Mouse (Mus musculus) heart, adult 9 months (tissue): Measurements from ENCODE around the gene Cutal.

ENCODE experiments used
- DNase-seq, 2 experiments: peaks; one replicate each; pipeline ENCODE4 v3.0.0; 2022; ENCODE audit warnings: low spot score in 2 of 2

Gene Cutal

DNA sequence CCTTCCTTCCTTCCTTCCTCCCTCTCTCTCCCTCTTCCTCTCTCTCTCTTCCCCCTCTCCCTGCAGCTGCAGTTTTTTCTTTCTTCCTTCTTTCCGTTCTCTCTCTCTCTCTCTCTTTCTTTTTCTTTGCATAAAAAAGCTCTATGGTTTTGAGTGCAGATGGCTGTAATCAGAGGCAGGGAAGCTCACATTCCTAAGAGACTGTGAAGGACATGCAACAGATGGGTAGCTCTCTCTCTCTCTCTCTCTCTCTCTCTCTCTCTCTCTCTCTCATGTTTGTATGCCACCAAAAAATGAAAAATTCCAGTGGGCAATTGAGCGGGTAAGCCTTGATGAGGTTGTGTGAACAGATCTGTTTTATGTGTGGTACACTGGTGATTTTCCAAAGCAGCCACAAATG, 10.0 kb downstream of the Cutal start:
- DNase-seq: no peak

DNA sequence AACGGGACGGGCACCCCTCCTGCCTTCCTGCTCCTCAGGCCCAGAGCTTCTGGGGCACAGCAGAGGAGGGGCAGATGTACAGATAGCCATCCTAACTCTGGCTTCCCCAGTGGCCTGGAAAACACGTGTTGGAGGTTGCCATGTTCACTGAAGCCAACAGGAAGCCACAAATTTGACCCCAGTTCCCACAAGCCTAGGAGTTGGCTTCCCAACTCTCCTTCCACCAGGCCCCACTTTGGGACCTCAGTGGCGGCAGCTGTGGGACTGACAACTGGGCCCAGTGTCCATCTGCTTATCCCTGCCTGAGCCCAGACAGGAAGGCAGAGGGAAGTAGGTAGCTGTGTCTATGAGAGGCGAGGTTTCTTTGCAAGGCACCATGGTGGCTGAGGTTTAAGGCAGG, 19.8 kb downstream of the Cutal start:
- no peak for DNase-seq

- DNase-seq: no peak
Measured at GRCm38 (mm10) chr2:34895503-34896113, 21.4 kb downstream of the Cutal start.

- DNase-seq: no peak
Measured at GRCm38 (mm10) chr2:34896821-34897460, 22.7 kb downstream of the Cutal start.

DNA sequence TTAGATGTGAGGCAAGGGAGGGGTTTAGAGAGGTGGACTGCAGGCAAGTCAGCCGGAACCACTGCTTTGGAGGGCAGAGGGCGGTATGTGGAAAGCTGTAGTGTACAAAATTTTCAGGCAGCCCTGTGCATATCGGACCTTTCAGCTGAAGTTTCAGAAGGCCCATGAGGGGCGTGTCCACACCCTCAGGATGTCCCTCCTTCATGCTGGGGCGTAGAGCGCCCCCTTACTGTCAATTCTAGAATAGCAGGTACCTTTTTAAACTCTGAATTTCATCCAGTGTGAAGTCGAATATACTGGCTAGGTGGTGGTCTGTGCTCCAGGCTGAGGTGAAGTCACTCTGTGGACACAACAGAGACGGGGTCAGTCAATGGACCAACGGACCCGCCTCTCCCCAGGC, 23.6 kb downstream of the Cutal start:
- no peak for DNase-seq

DNA sequence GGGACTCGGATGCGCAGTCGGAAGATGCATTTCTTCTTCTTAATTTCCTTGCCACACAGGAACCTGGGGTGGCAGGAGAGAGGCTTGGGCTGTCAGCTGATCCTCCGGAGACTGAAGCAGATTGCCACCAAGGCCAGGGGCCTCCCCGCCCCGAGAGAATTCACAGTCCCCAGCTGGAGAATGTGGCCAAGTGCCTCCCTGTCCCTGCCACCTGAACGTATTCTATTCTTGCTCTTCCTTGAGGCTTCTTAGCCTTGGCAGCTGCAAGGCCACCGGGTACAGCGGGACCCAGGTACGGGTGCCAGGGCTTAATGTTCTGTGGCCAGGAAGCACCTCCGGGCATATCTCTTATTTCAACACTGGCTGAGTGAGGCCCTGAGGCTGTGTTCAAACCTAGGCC, 25.5 kb downstream of the Cutal start:
- DNase-seq: no peak

DNA sequence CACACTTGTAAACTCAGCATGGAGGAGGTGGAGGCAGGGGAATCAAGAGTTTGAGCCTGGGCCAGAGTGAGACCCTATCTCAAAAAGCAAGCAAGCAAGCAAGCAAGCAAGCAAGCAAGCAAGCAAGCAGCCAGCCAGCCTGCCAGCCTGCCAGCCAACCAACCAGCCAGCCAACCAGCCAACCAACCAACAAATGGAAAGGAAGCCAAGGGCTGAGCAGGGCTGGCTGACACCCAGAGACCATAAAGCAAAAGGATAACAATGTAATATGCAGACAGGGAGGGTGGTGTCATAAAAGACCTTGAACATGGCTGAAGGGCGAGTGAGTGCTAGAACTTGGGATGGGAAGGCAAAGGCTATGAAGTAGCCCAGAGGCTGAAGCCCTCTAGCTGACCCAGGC, 26.2 kb downstream of the Cutal start:
- DNase-seq: no peak

DNA sequence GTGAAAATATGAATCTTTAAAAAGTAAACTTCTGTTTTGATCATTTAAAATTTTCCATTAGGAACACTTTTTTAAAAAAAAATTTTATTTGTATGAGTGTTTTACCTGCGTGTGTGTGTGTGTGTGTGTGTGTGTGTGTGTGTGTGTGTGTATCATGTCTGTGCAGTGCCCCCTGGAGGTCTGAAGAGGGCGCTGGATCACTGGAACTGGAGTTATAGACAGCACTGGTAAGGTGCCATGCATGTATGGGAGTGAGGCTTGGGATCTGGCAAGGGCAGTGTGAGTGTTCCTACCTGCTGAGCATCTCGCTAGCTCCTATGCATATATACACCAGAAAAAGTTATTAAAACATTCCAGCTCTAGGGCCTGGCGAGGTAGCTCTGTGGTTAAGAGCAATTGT, 27.5 kb downstream of the Cutal start:
- DNase-seq: no peak

- no peak for DNase-seq
Measured at GRCm38 (mm10) chr2:34902731-34903130, 28.5 kb downstream of the Cutal start.

DNA sequence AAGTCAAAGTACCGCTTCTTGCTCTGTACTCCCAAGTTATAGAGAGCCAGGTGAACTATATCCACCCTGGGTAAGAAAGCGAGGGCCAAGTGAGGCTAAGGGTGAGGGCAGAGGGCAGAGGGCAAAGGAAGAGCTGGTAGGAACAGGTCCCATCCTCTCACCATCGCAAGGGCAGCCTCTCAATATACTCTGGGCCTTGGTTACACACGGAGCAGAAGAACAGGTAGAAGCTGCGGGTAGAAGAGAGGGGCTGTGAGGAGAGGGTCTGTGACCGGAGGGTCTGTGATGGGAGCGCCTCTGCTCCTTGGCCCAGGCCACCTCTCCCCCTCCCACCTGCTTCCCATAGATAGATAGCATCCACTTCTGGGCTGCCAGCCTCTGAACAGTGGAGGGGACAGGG, 29.0 kb downstream of the Cutal start:
- DNase-seq: no peak

DNA sequence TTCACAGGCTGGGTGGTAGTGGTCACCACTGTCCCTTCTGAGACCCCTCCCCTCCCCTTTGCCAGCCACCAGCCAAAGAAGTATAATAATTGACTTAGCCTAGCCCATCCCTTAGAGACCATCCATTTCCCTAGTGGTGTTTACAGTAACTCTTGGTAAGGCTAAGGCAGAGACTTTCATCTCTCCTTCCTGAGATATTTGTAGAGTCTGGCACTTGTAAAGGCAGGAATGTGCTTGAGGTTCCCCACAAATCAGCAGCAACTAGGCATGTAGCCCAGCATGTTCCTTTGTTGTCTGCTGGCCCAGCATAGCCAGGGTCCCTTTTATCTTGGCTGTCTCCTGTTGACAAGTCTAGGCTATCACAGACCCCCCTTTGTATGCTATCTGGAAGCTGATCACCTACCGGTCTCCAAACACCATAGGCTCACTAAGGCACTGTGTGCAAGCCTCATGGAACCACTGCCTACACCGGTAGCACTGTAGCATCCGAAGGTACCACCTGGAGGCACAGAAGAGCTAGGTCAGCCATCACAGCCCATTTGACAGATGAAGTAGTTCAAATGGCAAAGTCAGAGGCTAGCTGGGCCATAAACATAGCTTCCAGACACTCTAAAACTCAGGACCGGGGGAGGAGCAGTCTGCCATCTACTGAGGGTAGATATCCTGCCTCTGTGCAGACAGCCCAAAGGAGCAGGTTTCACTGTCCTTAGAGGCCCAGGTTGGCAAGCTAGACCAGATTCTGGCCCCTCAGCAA, 29.6 kb downstream of the Cutal start:
- no peak for DNase-seq

GRCm38 (mm10) chr2:34904849-34905542, 30.8 kb downstream of the Cutal start:
- DNase-seq: peak; percentile 99

- DNase-seq: no peak
Measured at GRCm38 (mm10) chr2:34906426-34906825, 32.2 kb downstream of the Cutal start.

DNA sequence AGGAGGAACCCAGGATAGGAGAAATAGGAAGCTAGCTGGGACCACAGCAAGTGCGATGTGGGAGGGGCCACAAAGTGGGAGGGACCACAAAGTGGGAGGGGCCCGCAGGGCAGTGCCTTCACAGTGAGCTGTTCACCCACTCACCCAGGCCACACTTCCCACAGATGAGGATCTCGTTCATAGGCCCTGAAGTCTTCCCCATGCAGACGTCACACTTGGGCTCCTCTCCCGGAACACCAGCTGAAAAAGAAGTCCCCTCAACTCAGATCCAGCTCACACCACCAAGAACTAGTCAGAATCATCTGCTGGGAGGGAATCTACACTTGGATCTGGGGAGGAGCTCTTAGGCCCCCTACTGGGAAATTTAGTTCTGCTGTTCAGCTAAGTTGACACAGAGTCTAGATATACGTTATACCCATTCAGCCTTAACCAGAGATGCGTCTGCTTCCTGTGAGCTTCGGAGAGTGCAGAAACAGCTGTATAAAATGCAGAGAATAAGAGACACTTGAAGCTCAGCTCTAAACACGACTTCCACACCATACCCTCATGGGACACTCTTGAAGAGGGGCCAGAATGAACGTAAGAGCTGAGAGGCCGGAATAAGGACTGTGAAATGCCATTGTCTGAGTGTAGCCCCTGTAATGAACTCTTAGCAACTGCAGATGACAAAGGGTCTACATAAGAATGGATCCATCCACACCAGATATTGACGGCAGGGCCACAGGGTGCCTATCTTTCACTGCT, 32.8 kb downstream of the Cutal start:
- DNase-seq: peak; percentile 75 to 78

- no peak for DNase-seq
Measured at GRCm38 (mm10) chr2:34909719-34910118, 35.5 kb downstream of the Cutal start.

- DNase-seq: no peak
Measured at GRCm38 (mm10) chr2:34911871-34912270, 37.7 kb downstream of the Cutal start.

DNA sequence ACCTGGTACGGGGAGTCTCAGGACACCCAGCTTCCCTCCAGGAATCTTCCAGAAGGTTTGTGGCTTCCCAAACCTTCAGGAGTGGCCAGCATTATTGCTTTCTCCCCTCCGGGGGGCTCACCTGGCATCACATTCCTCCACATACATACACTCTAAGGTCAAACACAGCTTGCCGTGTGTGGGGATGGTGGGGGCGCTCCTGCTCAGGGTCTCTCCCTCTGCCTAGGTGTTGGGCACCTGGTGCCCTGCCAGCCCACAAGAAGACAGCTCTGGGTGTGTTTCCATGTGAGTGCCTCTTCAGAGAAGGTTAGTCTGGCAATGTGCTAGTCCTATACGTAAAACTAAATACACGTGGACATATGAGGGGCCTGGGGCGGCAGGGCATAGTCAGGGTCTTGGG, 38.4 kb downstream of the Cutal start:
- DNase-seq: no peak

- peak; percentile 35 to 39 for DNase-seq
Measured at GRCm38 (mm10) chr2:34913218-34914068, 39.2 kb downstream of the Cutal start, which contains the start of gene Phf19. TSS of gene Phf19 (minus strand) at chr2:34914026.

- DNase-seq: peak; percentile 44 to 68
Measured at GRCm38 (mm10) chr2:34914069-34914822, 40.0 kb downstream of the Cutal start.

- no peak for DNase-seq
Measured at GRCm38 (mm10) chr2:34914823-34915082, 40.6 kb downstream of the Cutal start.
